Mouse (Mus musculus) hindbrain, embryonic 16.5 days (tissue): ENCODE measurements around the gene Exoc3l4. TPM values are rescaled to one million over a fixed set of nuclear protein-coding genes. Genes with fewer than 3 reads are reported as not detected.

Experiments used
- ATAC-seq: fragments of 200-750 bp; cut with Nextera tagmentation; 2 replicates; pipeline ENCODE4 v1.8.0; 2017; ENCODE audit warnings: moderate TSS enrichment, moderate library complexity
- H3K27ac ChIP-seq: fragments of 300-500 bp; sonication (generic); 2 replicates; pipeline ENCODE4 v1.5.1; 2014; ENCODE audit warnings: low read depth, mild to moderate bottlenecking, control low read depth, low read length, moderate library complexity
- H3K27me3 ChIP-seq: fragments of 300-500 bp; sonication (generic); replicated peaks from 2 replicates; pipeline ENCODE4 v1.6.1; 2014; ENCODE audit warnings: low read length; ENCODE audit not compliant: control insufficient read depth, insufficient read depth
- H3K36me3 ChIP-seq: fragments of 300-500 bp; sonication (generic); 2 replicates; pipeline ENCODE4 v1.6.1; 2014; ENCODE audit warnings: mild to moderate bottlenecking, low read length, moderate library complexity, mixed read lengths; ENCODE audit not compliant: control insufficient read depth, insufficient read depth
- H3K4me1 ChIP-seq: fragments of 300-500 bp; sonication (generic); 2 replicates; pipeline ENCODE4 v1.6.1; 2014; ENCODE audit warnings: low read depth, low read length; ENCODE audit not compliant: control insufficient read depth, insufficient read depth
- H3K4me2 ChIP-seq: fragments of 300-500 bp; sonication (generic); 2 replicates; pipeline ENCODE4 v1.6.1; 2014; ENCODE audit warnings: mild to moderate bottlenecking, low read length, control low read depth, moderate library complexity
- H3K4me3 ChIP-seq: fragments of 300-500 bp; sonication (generic); 2 replicates; pipeline ENCODE4 v1.5.1; 2014; ENCODE audit warnings: mild to moderate bottlenecking, low read length, control low read depth, moderate library complexity
- H3K9ac ChIP-seq: fragments of 300-500 bp; sonication (generic); 2 replicates; pipeline ENCODE4 v1.6.1; 2014; ENCODE audit warnings: low read depth, mild to moderate bottlenecking, control low read depth, low read length, moderate library complexity
- H3K9me3 ChIP-seq: fragments of 300-500 bp; sonication (generic); 2 replicates; pipeline ENCODE4 v1.6.1; 2014; ENCODE audit warnings: mild to moderate bottlenecking, low read length, moderate library complexity; ENCODE audit not compliant: control insufficient read depth
- WGBS: fragments of 180-500 bp; shearing (Covaris S2); extraction: QIAGEN DNeasy Blood & Tissue Kit; methylation state at CpG from one replicate; pipeline ENCODE4 v1.1.7; 2014; 5-methylcytosine and 5-hydroxymethylcytosine counted together
- polyA plus RNA-seq: library from polyadenylated mRNA; unstranded; fragments of >200 nt; fragmentation: Nextera tagmentation; extraction: Ambion mirVana; gene quantifications from 2 replicates; pipeline ENCODE4 v1.2.1, GENCODE M21; 2015

The Exoc3l4 gene
- polyA plus RNA-seq, result 2.6 and 2.7 TPM in 2 replicates

GRCm38 (mm10) chr12:111416921-111417779 lies at the start of gene Exoc3l4:
TSS of gene Exoc3l4 (plus strand) at chr12:111417017.
- no peaks in the 10 kb centered on the region for H3K9me3 ChIP-seq
- H3K27ac ChIP-seq, result no peak within 1 kb of the TSS
- no peaks in the 10 kb centered on the region for H3K36me3 ChIP-seq
- H3K4me2 ChIP-seq, result peak within 1 kb of the TSS; percentile 50
- WGBS, result 6% methylated on average over 17 of the region's 17 CpGs
- ATAC-seq, result no peak
- H3K4me3 ChIP-seq, result peak within 1 kb of the TSS; percentile 14; the same call in 1 of the 2 replicates
- H3K9ac ChIP-seq, result peak within 1 kb of the TSS; percentile 51
- peaks cover 17% of the 10 kb centered on the region for H3K4me1 ChIP-seq
- H3K27me3 ChIP-seq, result peaks cover 12% of the 10 kb centered on the region

GRCm38 (mm10) chr12:111367065-111367464 lies 49.8 kb upstream of the Exoc3l4 start:
- no peak overlapping the region for H3K9ac ChIP-seq
- peaks cover 8% of the 10 kb centered on the region for H3K4me1 ChIP-seq
- H3K4me2 ChIP-seq, result no peak overlapping the region
- no peak overlapping the region for H3K27ac ChIP-seq
- H3K36me3 ChIP-seq, result no peaks in the 10 kb centered on the region
- no peaks in the 10 kb centered on the region for H3K9me3 ChIP-seq
- no peaks in the 10 kb centered on the region for H3K27me3 ChIP-seq
- no peak overlapping the region for H3K4me3 ChIP-seq
- WGBS, result 80% methylated on average over 7 of the region's 7 CpGs
- ATAC-seq, result no peak

- Histone ChIP-seq H3K4me3 (no peak overlapping the region), H3K36me3 (no peaks in the 10 kb centered on the region), H3K27ac (no peak overlapping the region), H3K9me3 (no peaks in the 10 kb centered on the region), H3K4me1 (peaks cover 10% of the 10 kb centered on the region), H3K9ac (no peak overlapping the region), H3K4me2 (no peak overlapping the region), H3K27me3 (no peaks in the 10 kb centered on the region)
- WGBS, result 57% methylated on average over 4 of the region's 4 CpGs
- ATAC-seq, result peak; percentile 21; the same call in 1 of the 2 replicates
These were observed 46.6 kb upstream of the Exoc3l4 start for GRCm38 (mm10) chr12:111370249-111370648.

- WGBS, result 87% methylated on average over 7 of the region's 7 CpGs
- H3K9me3 ChIP-seq, result no peaks in the 10 kb centered on the region
- no peak overlapping the region for H3K4me3 ChIP-seq
- H3K27ac ChIP-seq, result no peak overlapping the region
- no peak overlapping the region for H3K4me2 ChIP-seq
- no peaks in the 10 kb centered on the region for H3K36me3 ChIP-seq
- ATAC-seq, result no peak
- H3K27me3 ChIP-seq, result no peaks in the 10 kb centered on the region
- H3K4me1 ChIP-seq, result peaks cover 18% of the 10 kb centered on the region
- no peak overlapping the region for H3K9ac ChIP-seq
These were observed 44.9 kb upstream of the Exoc3l4 start for GRCm38 (mm10) chr12:111371905-111372304.

- H3K4me3 ChIP-seq, result no peak overlapping the region
- H3K36me3 ChIP-seq, result no peaks in the 10 kb centered on the region
- peaks cover 20% of the 10 kb centered on the region for H3K4me1 ChIP-seq
- no peak for ATAC-seq
- H3K27ac ChIP-seq, result no peak overlapping the region
- H3K9ac ChIP-seq, result no peak overlapping the region
- 73% methylated on average over 6 of the region's 6 CpGs for WGBS
- H3K27me3 ChIP-seq, result no peaks in the 10 kb centered on the region
- H3K9me3 ChIP-seq, result no peaks in the 10 kb centered on the region
- H3K4me2 ChIP-seq, result no peak overlapping the region
These were observed 43.4 kb upstream of the Exoc3l4 start for GRCm38 (mm10) chr12:111373411-111373810.

- no peaks in the 10 kb centered on the region for H3K36me3 ChIP-seq
- no peaks in the 10 kb centered on the region for H3K9me3 ChIP-seq
- no peak overlapping the region for H3K27ac ChIP-seq
- ATAC-seq, result no peak
- H3K9ac ChIP-seq, result no peak overlapping the region
- peaks cover 22% of the 10 kb centered on the region for H3K4me1 ChIP-seq
- H3K4me2 ChIP-seq, result peak overlapping the region; percentile 85
- no peak overlapping the region; the same call in 1 of the 2 replicates for H3K4me3 ChIP-seq
- no peaks in the 10 kb centered on the region for H3K27me3 ChIP-seq
- 75% methylated on average over 10 of the region's 10 CpGs for WGBS
These were observed 42.1 kb upstream of the Exoc3l4 start for GRCm38 (mm10) chr12:111374727-111375126.

GRCm38 (mm10) chr12:111375559-111375958 lies 41.3 kb upstream of the Exoc3l4 start:
- H3K4me2 ChIP-seq, result peak overlapping the region; percentile 85
- no peaks in the 10 kb centered on the region for H3K9me3 ChIP-seq
- H3K27me3 ChIP-seq, result no peaks in the 10 kb centered on the region
- no peak for ATAC-seq
- 75% methylated on average over 12 of the region's 12 CpGs for WGBS
- H3K4me3 ChIP-seq, result peak overlapping the region; percentile 100
- H3K36me3 ChIP-seq, result no peaks in the 10 kb centered on the region
- peak overlapping the region; percentile 97 for H3K9ac ChIP-seq
- peaks cover 22% of the 10 kb centered on the region for H3K4me1 ChIP-seq
- no peak overlapping the region for H3K27ac ChIP-seq

- no peak overlapping the region for H3K27ac ChIP-seq
- 34% methylated on average over 6 of the region's 6 CpGs for whole genome bisulfite sequencing
These were observed 40.8 kb upstream of the Exoc3l4 start for GRCm38 (mm10) chr12:111376053-111376452.

GRCm38 (mm10) chr12:111376826-111377331 lies 39.9 kb upstream of the Exoc3l4 start:
- peak; percentile 24; the same call in 1 of the 2 replicates for ATAC-seq
- under 1% methylated on average over 33 of the region's 49 CpGs for WGBS

More at GRCm38 (mm10) chr12:111376053-111376452, 40.8 kb upstream of the Exoc3l4 start:
- H3K4me3 ChIP-seq, result peak overlapping the region; percentile 100
- no peak for ATAC-seq
- peaks cover 22% of the 10 kb centered on the region for H3K4me1 ChIP-seq
- peak overlapping the region; percentile 97 for H3K9ac ChIP-seq
- no peaks in the 10 kb centered on the region for H3K36me3 ChIP-seq
- H3K9me3 ChIP-seq, result no peaks in the 10 kb centered on the region
- H3K27me3 ChIP-seq, result no peaks in the 10 kb centered on the region
- peak overlapping the region; percentile 85 for H3K4me2 ChIP-seq

More at GRCm38 (mm10) chr12:111376826-111377331, 39.9 kb upstream of the Exoc3l4 start:
- H3K27ac ChIP-seq, result peak overlapping the region; percentile 96
- H3K4me2 ChIP-seq, result peak overlapping the region; percentile 85
- peaks cover 22% of the 10 kb centered on the region for H3K4me1 ChIP-seq
- no peaks in the 10 kb centered on the region for H3K9me3 ChIP-seq
- peak overlapping the region; percentile 100 for H3K4me3 ChIP-seq
- H3K27me3 ChIP-seq, result no peaks in the 10 kb centered on the region
- H3K9ac ChIP-seq, result peak overlapping the region; percentile 97
- no peaks in the 10 kb centered on the region for H3K36me3 ChIP-seq
